Mouse (Mus musculus): ENCODE measurements at regions not wholly inside any gene's neighbourhood (a gene's known extent, or its start where the extent isn't known, plus 50 kb on each side); places are given as distances from the start of the nearest gene placed in this dataset.

DNA sequence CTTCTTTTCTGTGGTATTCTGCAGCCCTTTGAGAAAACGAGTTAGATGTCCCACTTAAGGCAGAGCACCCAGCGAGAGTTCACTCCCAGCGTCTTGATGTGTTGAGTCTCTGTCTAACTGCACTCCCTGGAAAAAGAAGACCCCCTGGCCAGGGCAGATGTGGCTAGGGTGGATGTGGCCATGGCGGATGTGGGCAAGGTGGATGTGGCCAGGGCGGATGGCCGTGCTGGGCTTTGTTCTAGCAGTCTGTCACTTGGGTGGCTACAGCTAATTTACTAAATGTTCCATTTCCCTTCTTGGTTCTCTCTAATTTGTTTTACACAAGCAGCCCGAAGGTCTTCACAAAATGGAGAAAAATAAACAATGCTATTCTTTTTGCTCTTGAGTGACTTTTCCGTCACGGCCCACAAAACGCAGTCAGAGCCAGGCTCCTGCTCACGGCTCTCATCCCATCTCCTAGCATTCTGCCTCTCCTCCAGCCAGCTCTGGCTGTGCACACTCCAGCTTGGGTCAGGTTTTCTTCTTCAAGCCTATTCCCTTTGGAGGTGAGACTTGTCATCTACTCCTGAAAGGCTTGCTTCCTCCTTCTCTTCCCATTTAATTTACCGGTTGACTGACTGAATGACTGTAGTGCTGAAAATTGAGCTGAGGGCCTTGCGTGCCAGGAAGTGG, 173.4 kb upstream of the Ccdc122 start:
- DNase-seq = no peak

DNA sequence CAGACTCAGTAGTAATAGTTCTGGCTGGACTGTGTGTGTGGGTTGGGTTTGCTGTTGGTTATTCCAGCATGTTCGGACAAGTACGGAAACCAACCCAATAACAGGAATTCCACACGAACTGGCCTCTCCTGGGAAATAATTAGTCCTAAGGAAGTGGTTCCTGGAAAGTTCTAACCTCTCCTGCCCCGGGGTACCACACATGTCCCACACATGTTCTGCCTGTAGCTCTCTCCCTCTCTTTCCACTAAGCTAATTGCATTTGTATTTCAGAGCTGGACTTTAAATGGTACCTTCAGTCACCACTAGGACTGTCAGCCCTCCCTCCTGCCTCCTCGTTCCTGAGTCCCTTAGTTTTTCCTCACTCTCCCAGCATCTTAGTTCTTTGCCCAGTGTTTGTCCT, 178.2 kb upstream of the Ccdc122 start:
- DNase-seq = no peak

DNA sequence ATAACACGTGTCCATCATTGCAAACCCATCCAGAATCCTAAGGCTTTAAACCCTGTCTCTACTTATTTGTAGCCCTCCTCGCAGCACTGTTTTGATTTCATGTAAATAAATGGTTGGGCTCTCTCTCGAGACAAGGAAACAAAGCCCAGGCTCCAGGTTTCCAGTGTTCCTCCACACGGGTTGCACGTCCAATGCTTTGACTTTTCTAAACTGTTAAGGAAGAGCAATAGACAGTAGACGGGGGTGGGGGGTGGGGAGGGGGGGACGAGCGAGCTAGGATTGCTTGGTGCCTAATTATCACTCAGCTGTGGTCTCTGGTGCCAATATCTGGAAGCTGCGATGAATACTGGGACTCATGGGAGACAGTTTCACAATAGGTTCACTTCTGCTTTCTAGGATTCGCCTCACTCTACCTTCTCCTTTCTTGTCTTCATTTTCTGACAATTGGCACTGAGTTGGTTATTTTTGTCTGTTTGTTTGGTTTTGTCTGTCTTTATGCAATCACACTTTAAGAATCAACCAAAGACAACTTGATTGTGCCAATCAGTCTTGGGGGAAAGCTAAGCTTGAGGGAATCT, 179.3 kb upstream of the Ccdc122 start:
- DNase-seq = no peak

DNA sequence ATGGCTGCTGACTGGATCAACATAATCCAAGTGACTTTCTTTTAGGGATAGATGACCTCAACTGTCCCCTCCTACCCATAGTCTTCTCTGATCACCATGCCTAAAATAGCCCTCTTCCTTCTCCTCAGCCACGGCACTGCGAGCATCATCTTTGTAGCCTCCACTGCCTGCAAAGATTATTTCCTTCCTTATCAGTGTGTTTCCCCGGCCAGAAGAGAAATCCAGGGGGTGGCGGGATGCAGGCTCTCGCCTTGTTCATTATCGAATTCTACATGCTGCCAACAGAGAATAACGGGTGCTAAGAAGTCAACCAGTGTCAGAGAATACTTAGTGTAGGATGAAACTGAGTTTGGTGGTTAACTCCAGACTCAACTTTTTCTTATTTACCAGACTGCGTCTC, 180.0 kb upstream of the Ccdc122 start:
- DNase-seq = no peak

DNA sequence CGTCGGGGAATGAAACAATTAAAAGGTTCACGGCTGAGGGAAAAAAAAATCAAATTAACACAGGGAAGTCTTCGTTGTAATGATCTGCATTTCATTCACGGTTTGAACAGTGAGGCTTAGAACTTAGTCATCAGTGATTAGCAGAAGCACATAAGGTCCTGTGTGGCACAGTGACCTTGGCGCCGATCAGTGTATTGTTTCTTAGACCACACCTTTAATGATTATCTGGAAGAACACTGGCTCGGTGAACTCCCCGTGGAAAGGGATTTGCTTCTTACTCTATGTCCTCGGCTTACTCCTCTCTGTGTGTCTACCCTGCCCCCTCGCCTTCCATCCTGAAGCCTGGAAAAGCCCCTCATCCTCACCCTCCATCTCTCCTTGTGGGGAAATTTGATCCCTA, 181.6 kb upstream of the Ccdc122 start:
- DNase-seq = no peak

DNA sequence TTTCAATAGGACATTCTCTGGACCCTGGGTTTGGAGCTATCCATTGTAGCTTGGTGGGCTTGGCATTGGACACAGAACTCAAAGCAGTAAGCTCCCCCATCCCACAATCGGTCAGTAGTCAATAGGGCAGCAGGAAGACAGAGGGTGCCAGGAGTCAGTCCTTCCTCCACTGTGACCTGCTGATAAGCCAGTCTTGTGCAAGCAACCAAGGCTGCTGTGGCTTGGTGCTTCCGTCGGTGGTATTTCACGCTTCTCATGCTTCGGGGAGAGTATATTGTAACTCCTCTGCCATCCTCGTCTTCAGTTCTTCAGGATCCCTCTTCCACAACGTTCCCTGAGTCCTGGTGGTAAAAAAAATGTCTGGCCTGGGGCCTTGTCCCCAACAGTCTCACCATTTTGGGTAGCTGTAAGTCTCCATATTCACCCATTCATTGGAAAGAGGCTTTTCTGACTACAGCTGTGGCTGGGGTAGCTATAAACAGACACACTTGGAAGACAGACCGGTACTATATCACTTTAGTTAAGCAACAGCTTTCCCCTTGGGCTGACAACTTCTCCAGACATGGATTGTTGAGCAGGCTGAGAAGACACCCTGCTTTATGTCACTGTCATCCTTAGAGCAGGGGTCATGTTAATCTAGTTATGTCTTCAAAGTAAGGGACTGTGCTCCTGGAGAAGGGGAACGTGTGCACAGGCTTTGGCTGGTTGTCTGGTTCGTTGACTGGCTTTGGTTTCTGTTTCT, 184.9 kb upstream of the Ccdc122 start:
- DNase-seq = peak in 1 of 2 experiments; percentile 6

DNA sequence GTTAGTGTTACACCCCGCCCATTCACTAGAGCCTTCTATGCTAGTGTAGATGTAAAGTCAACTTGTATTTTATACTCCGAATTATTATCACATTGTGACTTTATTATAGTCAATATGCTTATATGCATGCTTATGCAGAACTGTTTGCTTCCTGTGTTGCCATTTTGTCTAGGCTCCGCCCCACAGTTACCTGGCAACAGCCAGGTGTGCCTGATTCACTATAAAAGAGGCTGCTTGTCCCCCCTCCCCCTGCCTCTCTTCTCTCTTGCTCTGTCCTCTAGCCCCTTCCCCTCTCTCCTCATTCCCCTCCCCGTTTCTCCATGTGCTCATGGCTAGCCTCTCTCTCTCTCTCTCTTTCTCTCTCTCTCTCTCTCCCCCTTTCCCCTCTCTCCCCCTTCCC, 185.9 kb upstream of the Ccdc122 start:
- DNase-seq = no peak

DNA sequence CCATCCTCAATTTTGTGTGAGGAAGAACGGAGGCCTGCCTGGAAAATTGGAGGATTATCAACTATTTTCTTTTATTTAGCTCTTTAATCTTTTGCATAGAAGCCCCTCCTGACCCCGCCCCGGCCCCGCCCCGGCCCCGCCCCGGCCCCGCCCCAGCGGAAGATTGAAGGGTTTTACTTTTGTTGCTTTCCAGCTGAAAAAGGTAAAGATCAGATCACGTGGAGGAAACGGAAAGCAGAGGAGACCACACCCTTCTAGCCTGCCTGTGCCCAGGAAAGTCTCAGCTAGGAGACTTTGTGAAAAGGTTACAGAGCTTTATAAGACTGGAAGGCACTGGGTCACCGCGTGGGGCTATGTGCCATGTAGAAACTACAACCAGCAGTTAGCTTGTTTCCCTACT, 186.5 kb upstream of the Ccdc122 start:
- no peak for DNase-seq

DNA sequence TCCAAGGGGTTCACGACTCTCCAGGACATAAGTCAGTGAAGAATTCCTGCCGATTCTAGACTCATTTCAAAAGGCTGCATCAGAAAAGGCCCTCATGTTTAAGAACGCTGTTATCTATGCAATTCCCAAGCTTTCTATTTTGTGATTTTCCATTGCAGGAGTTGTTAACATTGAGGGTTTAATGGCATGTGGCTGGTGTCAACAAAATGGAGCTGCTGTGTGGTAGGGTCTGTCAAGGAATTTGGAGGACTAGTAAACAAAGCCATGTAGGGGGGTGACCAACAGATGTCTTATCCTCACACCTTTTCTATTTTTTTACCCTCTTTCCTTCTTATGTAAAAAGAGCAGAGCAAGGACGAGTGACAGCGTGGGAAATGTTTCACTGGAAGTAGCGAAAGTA, 186.9 kb upstream of the Ccdc122 start:
- no peak for DNase-seq

DNA sequence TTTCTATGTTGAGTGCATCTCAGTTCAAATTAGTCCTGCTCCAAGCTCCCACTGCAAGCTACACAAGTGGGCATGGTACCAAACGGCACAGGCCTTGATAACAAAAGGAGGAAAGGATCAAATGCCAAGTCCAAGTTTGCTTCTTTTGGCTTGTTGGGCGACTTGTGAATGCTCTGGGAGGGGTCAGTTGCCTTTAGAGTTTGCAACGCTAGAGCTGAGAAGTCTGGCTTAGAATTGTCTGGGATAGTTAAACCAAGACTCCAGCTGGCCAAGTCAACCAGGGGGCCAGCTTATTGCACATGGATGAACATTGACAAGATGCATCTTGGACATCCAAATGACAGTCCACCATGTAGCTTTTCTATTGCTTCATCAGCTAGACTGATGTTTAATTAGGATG, 187.5 kb upstream of the Ccdc122 start:
- DNase-seq = no peak

DNA sequence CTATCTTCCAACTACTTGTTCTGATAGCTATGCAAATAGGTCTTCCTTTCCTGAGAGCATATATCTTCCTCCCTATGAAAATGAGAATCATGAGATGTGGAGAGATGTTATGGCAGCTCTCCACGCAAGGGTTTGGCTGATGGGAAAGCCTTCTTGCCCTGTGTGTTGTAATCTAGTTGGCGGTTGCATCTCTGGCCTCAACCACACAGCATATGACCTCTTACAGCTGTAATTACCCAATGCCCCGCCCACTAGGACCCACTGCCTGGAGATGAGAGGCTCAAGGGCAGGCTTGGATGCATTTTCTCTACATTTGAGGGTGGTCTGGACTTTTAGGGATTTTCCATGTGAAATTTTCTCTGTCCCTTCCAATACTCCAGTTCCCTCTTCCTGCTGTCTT, 190.9 kb upstream of the Ccdc122 start:
- no peak for DNase-seq

DNA sequence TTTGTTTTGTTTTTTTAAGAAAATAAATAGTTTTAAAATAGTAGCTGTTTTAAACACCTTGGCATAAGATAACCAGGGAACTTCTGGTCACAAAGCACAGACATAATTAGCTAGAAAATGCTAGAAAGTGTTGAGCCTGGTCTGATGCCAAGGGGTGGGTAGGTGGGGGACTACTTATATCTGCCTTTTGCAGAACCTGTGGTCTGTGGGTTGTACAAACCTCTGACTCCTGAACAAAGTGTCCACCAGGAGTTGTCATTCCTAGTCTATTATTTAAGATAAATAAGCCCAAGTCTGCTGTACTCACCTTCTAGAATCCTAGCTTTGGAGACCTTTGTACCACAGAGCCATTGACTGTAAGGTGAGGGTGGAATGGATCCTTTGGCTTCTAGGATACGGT, 191.9 kb upstream of the Ccdc122 start:
- no peak for DNase-seq

DNA sequence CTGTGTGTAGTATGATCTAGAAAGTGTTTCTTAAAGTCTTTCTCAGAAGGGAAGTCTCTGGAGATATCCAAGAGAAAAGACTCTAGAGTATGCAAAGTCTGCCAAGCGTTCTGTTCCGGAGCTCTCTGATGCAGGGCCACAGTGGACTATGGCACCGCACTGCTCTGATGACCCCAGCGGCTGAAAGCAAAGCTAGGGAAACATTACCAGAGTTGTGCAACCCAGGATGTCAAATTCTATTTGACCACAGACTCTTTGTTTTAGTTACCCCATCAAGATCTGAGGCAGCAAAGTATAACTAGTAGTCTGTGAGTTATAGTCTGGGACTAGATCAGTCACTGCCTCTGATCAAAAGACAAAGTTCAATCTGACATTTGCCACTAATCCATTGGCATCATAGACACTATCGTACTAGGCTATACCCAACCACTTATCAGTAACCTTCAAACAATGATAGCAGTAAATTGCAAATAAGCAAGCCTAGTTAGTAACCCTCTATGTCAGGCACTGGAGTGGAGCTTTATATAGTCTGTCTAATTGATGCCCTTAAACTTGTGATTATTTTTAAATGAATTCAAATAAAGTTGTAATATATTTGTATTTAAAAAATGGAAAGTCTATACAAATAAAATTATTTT, 198.9 kb upstream of the Ccdc122 start:
- DNase-seq = no peak

DNA sequence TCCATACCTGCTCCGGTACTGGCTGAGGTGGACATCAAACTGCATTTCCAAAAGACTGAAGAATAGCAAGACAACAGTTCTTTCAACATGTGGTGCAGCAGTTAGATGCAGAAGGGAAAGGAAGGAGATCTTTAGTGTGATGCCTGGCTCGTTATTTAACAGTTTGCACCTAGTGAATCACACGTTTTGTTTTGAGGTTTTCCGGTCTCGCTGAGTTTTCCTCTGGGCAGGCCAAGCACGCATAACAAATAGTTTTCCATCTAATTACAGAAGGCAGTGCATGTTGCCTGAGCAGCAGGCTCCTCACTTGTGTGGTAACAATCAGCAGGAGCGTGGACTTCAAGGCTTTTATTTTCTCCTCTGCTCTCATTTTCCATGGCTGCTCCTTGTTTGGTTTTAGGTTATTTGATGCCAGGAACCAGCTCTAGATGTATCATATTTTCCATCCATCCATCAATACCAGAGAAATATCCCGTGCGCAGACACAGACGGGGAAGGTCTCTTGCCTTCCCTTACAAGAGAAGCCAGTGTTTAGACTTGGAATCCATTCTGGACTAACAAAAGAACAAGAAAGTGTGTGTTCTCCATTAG, 199.6 kb upstream of the Ccdc122 start:
- DNase-seq = no peak

DNA sequence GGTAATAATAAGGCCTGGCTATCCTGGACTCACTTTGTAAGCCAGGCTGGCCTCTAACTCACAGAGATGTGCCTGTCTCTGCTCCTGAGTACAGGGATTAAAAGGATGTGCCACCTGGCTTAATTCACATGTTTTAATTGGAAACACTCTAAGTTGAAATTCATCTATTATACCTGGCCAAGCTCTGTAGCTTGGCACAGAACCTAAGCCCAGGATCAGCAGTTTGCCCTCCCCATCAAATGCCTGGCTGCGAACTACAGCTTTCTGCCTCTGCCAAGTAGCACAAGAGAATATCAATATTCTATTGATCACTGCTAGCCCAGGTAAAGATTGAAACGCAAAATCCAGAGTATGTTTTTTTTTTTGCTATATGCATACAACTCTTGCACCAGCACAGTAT, 200.3 kb upstream of the Ccdc122 start:
- DNase-seq = no peak

DNA sequence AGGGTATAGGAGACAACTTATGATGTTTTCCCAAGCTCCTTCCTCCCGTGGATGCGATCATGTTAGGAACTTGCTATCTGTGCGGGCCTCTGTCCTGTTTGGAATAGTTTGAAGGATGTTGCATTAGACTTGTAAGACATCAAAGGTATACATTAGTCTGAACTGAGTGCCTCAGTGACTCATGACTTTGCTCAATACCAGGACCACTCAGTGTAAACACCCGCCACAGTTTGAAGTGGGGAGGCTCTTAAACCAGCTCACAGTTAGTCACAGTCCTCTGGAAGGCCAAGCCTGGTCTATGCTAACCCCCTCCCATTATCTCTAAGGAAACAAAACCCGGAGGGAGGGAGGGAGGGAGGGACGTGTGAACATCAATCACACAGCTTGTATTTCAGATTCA, 202.5 kb upstream of the Ccdc122 start:
- no peak for DNase-seq

DNA sequence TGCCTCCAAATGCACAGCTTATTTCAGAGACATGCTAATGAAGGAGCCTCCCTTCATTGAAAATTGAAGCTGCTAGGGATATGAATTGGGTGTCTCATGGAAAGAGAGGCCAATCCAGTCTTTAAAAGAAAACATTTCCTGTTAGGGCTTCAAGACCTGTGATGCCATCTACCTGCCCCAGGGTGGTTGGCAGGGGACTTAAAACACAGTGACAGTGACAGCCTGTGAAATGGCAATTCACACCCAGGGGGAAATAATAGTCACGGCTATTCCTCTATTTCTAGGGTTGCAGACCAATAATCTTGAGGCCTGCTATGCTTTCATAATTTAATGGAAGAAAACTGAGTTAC, 207.4 kb upstream of the Ccdc122 start:
- DNase-seq = no peak

DNA sequence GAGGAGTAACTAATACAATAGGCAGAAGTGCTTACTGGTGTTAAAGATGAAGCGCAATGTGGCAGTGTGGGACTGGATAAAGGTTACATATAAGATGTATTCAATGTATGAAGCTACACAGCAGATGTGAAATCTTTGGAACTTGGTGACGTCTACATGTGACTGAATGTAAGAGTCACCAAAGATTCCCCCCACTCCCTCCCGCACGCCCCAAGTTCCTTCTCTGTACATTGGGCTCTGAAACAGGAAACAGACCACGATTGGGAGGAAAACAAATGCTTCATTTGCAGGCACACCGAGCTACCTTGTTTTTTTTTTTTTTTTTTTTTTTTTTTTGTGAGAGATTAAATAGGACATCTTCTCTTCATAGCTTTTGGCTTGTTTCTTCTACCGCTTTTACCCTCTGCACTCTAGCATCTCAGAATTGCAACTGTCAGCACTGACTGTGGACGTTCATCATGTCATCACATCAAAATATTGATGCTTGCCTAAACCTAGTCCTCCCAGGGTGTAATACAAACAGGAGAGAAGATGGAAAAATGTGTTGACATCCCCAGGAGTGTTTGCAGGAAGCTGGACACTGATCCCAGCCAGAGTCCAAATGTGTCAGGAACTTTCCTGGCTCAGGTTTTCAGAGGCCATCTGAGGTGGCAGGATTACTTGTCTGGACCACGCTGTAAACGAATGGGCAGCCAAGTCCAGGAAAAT, 208.0 kb upstream of the Ccdc122 start:
- no peak for DNase-seq

DNA sequence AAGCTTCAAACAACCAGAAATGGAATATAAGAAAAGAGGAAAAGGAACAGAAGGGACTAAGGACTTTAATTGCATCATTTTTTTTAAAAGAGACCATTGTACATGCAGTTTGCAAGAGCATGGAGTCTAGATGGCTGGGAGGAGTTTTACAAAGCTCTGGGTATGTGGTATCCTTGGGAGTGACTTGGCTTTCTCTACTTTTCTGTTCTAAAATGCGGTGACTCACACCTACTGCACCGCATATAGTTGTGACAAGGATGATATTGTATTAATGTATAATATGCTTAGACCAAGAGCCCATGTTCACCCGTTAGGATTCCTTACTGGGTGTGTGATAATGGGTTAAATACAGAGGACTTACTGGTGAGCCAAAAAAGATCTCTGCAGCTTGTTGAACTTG, 212.5 kb upstream of the Ccdc122 start:
- no peak for DNase-seq

DNA sequence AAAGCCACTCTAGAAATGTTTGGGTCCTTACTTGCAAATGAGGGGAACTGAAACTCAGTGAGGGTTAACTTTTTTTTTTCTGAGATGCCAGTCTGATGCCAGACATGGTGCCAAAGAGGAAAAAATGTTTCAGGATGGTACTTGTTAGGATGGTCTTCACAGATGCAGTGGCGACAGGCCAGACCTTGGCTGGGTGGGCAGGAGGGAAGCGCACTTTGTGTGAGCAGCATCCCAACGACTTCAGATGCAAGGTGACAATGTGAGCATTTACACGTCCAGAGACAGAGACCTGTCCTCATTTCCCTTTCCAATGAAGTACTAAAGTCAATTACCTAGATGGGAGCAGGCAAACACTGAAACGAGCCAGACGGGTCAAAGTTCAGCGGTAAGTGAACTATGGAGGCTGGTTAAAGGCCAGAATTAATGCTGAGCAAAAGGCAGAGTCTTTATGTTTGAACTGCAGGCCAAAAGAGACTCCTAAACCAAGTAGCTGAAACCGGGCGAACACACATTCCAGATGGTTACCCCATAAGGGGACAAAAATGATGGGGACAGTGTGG, 213.7 kb upstream of the Ccdc122 start:
- DNase-seq = no peak

DNA sequence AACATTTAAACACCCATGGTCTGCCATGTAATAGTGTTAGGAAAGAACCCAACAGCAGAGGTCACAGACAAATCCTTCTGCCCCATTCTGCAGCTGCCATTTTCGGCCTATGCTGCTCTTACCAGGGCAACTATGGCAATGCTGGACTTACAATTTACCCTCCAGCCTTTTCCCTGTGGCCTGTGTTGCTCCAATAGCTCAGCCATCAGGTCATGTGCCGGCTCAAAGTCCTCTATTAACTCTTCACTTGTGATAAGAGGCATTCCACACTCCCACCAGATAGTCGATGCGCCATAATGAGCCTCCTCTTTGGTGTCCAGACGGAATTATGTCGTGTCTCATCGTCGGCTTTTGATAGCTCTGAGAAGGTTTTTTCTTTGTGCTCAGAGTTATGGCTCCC, 214.7 kb upstream of the Ccdc122 start:
- DNase-seq = no peak

DNA sequence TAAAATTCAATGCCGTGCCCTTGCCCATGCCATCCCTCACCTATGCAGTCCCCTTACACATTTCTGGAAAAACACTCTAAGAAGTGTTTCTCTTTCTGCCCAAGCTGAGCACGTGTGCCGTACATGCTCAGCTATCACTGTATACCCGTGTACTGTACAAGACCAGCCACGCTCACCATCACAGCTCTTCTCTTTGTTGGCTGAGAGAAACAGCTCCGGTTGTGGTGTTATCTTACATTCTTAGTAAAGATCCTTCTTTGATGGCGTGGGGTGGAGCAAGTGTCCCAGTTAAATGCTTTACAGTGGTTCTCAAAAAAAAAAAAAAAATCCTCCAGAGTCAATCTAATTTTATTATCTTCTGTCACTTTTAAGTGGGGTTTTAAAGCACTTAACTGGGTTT, 215.1 kb upstream of the Ccdc122 start:
- DNase-seq = no peak

DNA sequence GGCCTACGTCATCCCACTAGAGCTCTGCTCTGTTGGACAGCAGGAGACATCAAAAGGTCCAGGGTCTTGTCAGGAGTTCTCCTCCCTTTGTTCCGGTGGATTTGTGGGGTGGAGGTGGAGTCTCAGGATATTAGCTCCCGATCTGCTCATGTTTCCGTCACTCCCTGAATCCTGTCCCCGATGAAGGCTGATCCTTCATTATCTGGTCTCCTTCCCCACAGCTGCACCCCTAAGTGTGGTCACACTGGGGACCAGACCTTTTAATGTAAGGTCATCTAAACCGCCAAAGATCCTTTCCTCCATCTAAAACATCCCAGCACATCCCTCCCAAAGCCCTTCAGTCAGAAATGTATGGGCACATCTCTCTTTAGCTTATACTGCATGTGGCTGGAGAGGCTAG, 215.6 kb upstream of the Ccdc122 start:
- no peak for DNase-seq

Data from spleen, adult 18-20 months (tissue).